Mouse (Mus musculus): ENCODE results near the gene Ghrh.

Gene Ghrh

GRCm38 (mm10) chr2:157308273-157308917 is 38.9 kb downstream of the Ghrh start:
- no peak for DNase-seq (ENCODE audit: low read depth, low spot score)

DNA sequence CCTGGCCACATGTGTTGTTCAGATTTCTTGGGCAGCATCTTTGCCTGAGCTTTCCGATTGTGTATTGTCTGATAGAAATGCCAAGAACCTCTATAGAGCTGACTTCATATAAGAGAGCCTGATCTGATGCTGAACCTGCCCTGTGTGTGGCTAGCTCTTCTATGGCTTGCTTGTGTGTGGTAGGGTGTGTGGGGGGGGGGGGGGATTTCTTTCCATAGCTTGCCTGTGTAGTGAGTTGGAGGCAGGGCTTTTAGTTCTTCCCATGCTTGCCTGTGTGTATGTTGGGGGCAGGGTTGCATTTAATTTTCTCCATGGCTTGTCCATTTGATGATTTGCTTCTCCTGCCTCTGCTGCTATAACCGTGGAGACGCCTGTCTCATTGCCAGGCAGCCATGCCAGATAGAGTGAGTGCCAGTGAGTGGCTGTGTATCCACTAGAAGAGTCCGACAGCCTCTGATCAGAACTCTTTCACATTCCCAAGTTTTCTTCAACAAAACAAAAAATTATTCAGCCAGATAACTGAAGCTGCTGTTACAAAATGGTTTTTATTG is 39.5 kb downstream of the Ghrh start:
- DNase-seq (ENCODE audit: low read depth, low spot score), result no peak

DNA sequence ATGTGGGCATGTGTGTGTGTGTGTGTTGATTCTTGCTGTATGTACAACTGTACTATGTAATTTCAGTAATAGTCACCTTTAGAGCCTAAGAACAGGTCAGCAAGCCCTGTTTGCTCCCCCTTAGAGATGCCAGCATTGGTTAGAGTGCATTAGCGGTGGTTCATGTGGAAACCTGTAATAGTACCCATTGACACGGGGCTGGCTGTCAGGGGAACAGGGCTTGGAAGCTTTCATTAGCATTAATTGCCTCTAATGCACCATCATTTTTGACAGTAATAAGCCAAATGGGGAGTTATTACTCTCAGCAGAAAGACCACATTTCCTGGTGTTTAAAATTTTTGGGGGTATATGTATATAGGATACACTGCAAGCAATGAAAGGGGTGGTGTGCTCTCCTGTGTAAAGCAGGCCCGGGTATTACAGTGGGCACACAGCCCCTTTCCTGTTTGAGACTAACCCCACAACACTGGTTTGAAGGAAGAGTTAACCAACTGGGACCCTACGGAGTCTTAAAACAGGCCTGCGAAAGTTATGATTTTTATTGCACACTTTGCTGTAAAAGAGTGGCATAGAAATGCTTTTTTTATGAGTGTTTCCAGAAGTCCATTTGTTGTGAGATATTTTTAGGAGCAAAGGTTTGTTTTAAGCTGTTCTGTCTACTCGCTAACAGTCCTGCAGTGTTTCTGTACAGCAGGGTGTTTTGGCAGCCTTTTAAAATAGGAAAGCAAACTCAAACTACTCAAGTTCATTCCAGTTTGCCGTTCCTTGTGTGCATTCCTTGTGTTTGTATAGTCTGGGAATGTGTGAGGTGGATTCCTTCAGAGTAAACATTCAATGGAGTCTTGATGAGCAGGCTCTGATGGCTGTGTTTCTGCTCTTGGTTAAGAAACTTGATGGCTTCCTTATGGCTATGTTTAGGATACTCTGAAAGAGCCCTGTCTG is 40.9 kb downstream of the Ghrh start:
- DNase-seq (ENCODE audit: low read depth, low spot score), result no peak

- DNase-seq (ENCODE audit: low read depth, low spot score), result no peak
Measured at GRCm38 (mm10) chr2:157303096-157303495, 44.2 kb downstream of the Ghrh start.

GRCm38 (mm10) chr2:157300051-157300450 is 47.3 kb downstream of the Ghrh start:
- DNase-seq (ENCODE audit: low read depth, low spot score), result no peak

DNA sequence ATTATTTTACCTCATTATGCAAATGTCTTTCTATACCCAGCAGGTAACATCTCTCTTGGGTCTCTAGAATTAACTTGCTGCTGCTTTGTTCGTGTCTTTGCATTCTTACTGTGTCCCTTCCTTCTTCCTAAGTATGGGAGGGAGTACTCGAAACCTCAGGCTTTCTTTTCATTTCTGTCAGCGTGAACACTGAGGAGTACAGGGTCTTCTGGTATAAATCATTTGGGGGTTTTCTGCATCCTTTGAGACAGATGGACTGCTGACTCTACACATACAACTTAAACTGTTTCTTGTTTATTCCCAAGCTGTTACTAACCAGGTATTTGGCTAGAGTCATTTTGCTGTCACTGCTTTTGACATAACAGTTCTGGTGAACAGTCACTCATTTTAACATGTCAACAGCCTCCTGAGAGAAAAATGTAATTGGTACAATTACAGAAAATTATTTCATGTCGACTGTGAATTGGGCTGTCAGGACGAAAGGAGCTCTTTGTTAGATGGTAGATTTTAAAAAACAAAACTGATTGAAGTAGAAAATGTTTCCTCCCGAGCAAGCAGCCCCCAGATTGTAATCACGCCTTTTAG is 51.1 kb downstream of the Ghrh start:
- no peak for DNase-seq (ENCODE audit: low read depth, low spot score)

DNA sequence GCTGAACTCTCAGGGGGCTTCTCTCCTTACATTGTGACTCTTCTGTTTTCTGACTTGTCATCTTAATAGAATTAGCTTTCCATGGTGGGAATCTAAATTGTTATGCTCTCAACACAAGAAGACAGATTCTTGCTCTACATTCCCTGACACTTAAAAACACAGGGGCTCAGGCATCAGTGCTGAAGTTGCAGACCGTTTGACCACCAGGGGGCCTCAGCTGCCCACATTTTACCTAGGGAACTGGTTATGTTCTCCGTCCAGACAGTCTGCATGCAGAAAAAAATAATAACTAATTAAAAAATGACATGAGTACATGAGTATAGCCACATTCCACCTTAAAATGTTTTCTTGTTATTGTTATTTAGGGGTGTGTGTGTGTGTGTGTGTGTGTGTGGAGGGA is 55.2 kb downstream of the Ghrh start:
- peak; percentile 23 for DNase-seq (ENCODE audit: low read depth, low spot score)

DNA sequence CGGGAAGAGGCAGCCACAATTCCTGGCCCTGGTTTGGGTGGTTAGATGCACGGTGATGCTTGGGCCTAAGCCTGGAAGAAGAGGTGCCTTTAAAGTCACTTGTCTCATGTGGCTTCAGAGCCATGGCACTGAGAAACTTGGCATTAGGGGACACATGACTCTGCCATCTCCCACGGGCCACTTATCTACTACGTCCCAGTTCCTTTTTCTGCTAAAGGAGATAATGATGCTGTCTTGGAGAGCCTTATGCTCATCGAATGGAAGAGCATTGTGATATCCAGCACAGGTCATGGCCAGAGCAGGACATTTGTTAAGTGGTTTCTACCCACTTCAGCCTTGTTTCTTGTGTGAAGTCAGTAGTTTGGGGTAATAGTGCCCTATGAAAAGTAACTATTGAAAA is 58.3 kb downstream of the Ghrh start:
- no peak for DNase-seq (ENCODE audit: low read depth, low spot score)

DNA sequence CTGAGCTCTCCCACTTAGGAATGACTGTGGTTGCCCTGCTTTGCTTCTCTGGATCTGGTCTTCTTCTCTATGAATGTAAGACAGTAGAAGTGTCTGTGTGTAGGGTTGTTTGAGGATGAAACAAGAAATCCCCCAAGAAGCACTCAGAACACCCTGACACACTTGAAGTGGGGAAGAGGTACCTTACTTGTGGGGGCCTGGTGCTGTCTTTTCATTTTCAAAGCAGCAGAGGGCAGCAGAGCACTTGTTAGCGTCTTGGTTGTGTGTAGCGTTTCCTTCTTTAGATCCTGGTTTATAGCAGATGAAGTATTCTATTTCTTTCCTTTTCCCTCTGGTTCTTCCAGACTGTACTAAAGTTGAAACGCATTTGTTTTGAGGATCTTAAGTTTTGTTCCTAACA is 59.8 kb downstream of the Ghrh start:
- peak; percentile 18 for DNase-seq (ENCODE audit: low read depth, low spot score)

DNA sequence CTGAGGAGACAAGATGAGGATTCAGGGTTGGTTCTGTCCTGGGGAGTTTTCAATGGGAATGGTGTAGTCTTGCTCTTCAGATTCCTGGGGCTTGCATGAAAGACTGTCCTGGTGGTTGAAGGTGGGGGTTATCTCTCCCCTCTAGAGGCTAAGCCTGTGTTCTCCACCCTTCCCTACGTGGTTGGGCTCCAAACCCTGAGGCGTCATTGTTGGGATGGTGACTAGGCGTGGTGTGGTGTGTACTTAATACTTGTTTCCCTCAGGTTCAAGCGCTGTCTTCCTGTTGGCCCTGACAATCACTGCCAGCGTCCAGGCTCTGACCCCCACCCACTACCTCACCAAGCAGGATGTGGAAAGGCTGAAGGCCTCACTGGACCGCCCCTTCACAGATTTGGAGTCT is 64.0 kb downstream of the Ghrh start:
- no peak for DNase-seq (ENCODE audit: low read depth, low spot score)

All from skeletal muscle tissue, adult 2 months (tissue).